Mouse (Mus musculus): Measurements from ENCODE around the gene Gngt1.

Gene Gngt1

GRCm38 (mm10) chr6:3993492-3993891, at the start of gene Gngt1:
Gene Gngt1 (plus strand): TSS chr6:3993792.
- DNase-seq (ENCODE audit: low read depth), result no peak

GRCm38 (mm10) chr6:3954969-3955368, 38.6 kb upstream of the Gngt1 start:
- DNase-seq (ENCODE audit: low read depth), result no peak

GRCm38 (mm10) chr6:3967676-3968626, 25.6 kb upstream of the Gngt1 start:
- DNase-seq (ENCODE audit: low read depth), result no peak

GRCm38 (mm10) chr6:3973679-3974078, 19.9 kb upstream of the Gngt1 start:
- no peak for DNase-seq (ENCODE audit: low read depth)

GRCm38 (mm10) chr6:3982661-3983284, 10.8 kb upstream of the Gngt1 start:
- DNase-seq (ENCODE audit: low read depth), result no peak

- no peak for DNase-seq (ENCODE audit: low read depth)
These were observed 4.8 kb upstream of the Gngt1 start, which contains the start of gene Tfpi2 for GRCm38 (mm10) chr6:3988750-3989149. Gene Tfpi2 (minus strand): TSS chr6:3988919.

- DNase-seq (ENCODE audit: low read depth), result no peak
These were observed 4.5 kb downstream of the Gngt1 start for GRCm38 (mm10) chr6:3998089-3998488.

- no peak for DNase-seq (ENCODE audit: low read depth)
These were observed 5.7 kb downstream of the Gngt1 start for GRCm38 (mm10) chr6:3999296-3999695.

GRCm38 (mm10) chr6:4000716-4001115, 7.1 kb downstream of the Gngt1 start:
- no peak for DNase-seq (ENCODE audit: low read depth)

- DNase-seq (ENCODE audit: low read depth), result no peak
These were observed 9.9 kb downstream of the Gngt1 start for GRCm38 (mm10) chr6:4003445-4003844.

GRCm38 (mm10) chr6:4003890-4004306, 10.3 kb downstream of the Gngt1 start, which contains the start of gene Gng11:
Gene Gng11 (plus strand): TSS chr6:4003904.
- peak; percentile 35 for DNase-seq (ENCODE audit: low read depth)

- DNase-seq (ENCODE audit: low read depth), result no peak
These were observed 11.2 kb downstream of the Gngt1 start for GRCm38 (mm10) chr6:4004808-4005207.

GRCm38 (mm10) chr6:4008501-4009040, 15.0 kb downstream of the Gngt1 start:
- no peak for DNase-seq (ENCODE audit: low read depth)

- DNase-seq (ENCODE audit: low read depth), result no peak
These were observed 16.0 kb downstream of the Gngt1 start for GRCm38 (mm10) chr6:4009548-4009947.

- no peak for DNase-seq (ENCODE audit: low read depth)
These were observed 29.1 kb downstream of the Gngt1 start for GRCm38 (mm10) chr6:4022645-4023044.

- DNase-seq (ENCODE audit: low read depth), result no peak
These were observed 32.8 kb downstream of the Gngt1 start for GRCm38 (mm10) chr6:4026367-4026766.

- DNase-seq (ENCODE audit: low read depth), result peak; percentile 40
These were observed 37.4 kb downstream of the Gngt1 start for GRCm38 (mm10) chr6:4030956-4031355.

- DNase-seq (ENCODE audit: low read depth), result no peak
These were observed 48.2 kb downstream of the Gngt1 start for GRCm38 (mm10) chr6:4041821-4042220.

Data from fibroblast of lung, adult 2 months (primary cell).